Mouse (Mus musculus): ENCODE measurements around the gene Tigar.

Gene Tigar

DNA sequence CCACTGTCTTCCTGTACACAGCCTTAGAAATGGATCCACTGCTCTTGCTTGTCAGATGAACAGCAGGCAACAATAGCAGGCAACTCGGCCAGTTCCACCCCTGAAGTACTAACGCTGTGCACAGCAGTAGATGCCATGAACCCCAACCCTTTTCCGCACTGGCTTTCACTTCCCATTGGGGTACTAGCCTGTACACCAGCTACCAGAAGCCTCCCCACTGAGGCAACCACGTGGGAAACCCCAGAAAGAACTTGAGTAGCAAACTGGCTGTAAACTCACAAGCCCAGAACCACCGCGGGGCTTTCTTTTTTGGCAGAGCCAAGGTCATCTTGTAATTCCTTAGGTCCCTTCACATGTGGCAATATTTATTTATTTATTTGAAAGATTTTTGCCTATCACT, 27.5 kb downstream of the Tigar start:
- DNase-seq (ENCODE audit: low spot score), result no peak

DNA sequence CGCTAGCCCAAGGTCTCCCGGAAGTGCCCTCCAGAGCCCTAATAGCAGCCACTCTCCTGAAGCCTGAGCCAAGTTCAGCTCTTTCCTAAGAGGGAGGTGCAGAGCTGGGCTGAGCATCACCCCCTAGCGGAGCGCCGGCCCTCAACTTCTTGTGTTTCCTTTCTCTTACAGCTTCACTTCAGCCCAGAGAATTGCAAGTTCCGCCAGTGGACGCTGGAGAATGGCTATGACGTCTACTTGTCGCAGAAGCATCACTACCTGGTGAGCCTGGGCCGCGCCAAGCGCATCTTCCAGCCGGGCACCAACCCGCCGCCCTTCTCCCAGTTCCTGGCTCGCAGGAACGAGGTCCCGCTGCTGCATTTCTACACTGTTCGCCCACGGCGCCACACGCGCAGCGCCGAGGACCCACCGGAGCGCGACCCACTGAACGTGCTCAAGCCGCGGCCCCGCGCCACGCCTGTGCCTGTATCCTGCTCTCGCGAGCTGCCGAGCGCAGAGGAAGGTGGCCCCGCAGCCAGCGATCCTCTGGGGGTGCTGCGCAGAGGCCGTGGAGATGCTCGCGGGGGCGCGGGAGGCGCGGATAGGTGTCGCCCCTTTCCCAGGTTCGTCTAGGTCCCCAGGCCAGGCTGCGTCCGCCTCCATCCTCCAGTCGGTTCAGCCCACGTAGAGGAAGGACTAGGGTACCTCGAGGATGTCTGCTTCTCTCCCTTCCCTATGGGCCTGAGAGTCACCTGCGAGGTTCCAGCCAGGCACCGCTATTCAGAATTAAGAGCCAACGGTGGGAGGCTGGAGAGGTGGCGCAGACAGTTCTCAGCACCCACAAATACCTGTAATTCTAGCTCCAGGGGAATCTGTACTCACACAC, 29.3 kb downstream of the Tigar start:
- no peak for DNase-seq (ENCODE audit: low spot score)

DNA sequence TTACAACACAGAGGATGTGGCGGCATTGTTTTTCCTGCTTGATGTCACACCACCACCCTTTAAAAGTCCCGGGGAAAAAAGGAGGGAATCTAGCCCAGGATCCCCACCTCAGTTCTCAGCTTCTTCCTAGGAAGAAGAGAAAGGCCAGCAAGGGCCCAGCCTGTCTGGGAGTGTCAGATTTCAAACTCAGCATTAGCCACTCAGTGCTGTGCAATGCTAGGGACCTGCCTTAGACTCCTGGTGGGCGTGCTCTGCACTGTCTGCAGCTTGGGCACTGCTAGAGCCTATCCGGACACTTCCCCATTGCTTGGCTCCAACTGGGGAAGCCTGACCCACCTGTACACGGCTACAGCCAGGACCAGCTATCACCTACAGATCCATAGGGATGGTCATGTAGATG, 36.5 kb downstream of the Tigar start, which contains the start of gene Fgf23:
Gene Fgf23, plus strand, starts transcription at position 86 of the 400 bp plus-strand sequence.
- DNase-seq (ENCODE audit: low spot score), result no peak

DNA sequence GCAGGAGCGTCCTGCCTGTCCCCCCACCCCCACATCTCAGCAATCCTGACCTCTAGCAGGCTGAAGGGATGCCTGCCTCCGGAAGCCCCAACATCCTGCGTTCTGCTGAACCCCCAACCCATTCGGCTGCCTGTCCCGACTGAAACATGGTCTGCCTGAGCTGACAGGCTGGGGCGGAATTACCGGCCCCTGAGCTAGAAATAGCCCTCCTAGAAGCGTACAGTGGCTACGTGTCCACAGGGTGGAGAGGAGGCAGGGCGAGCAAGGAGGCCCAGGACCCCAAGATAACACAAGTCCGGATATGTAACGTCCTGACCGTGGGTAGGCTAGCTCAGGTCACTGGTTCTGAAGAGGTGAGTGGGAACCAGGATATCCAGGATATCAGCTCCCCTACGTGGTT, 44.5 kb downstream of the Tigar start:
- no peak for DNase-seq (ENCODE audit: low spot score)

DNA sequence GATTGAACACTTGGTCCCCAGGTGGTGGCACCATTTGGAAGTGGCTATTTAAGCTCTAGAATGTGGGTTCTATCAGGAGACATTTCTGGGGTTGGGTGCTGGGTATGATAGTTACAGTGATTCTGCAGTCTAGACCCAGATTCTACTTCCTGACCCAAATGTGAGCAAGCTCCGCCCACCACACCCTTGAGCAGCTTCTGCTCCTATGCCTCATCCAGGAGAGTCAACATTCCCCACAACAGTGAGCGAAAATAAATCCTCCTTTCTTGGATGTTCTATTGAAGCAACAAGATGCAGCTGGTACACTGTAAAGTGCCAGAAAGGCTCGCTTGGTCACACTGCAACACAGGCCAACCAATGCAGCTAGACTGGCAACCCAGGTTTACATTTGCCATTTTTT, 45.4 kb downstream of the Tigar start:
- DNase-seq (ENCODE audit: low spot score), result no peak

DNA sequence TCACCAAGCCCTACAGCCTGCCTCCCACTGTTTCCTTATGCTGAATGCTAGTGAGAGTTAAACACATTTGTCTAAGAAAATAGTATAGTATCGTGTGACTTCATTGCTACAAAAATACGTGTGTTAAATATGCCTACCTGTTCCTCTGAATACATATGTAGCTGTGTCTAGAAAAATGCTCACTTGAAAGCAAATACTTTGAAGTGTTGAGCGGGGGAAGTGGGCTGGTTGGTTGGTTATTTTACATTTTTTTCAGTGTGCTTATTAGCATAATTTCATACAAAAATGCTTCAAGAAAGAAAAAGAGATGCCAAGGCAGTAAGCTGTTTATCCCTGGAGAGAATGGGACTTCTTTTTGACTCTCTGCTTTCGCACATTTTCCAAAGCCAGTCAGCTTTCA, 49.4 kb downstream of the Tigar start:
- DNase-seq (ENCODE audit: low spot score), result no peak

DNA sequence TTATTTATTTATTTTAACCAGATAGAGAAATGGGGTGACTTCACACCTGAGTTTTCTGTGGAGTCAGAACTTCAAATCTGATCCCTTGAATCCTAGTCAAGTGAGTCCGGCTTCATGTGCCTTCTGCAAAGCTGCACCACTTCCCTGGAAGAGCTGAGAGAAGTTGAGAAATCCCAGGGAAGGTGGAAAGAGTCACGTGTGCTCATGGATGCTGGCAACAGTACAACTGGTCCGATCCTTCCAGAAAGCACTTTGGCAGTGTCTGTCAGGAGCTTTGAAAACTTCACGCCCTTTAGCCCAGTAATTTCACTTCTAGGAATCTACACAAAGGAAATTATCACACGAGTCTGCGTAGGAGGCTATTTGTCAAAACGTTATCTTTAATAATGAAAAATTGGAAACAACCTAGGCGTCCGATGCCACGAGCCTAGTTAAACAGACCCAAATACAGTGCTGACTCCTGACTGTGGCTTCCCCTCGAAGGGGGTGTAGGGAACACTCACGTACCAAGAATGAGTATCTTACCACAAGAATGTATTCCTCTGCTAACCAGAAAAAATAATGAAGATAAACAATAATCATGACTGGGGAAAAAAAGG, 52.3 kb downstream of the Tigar start:
- no peak for DNase-seq (ENCODE audit: low spot score)

DNA sequence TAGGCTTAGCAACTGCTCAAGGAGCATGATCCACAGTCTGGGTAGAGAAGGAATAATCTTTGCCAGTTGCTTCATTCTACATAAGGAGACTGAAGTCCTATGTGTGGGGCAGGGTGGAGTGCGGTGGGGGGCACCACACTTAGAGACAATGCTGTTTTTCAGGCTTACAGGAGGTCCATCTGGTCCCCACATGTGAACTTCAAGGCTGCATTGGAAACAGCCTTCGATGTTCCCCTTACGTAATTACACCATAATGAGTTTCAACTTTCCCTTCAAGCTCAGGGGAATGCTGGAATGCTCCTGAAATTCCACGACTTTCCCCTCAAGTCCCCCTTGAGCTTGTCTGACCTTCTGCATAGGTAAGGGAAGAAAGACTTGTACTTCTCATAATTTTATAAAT, 58.5 kb downstream of the Tigar start:
- DNase-seq (ENCODE audit: low spot score), result no peak

DNA sequence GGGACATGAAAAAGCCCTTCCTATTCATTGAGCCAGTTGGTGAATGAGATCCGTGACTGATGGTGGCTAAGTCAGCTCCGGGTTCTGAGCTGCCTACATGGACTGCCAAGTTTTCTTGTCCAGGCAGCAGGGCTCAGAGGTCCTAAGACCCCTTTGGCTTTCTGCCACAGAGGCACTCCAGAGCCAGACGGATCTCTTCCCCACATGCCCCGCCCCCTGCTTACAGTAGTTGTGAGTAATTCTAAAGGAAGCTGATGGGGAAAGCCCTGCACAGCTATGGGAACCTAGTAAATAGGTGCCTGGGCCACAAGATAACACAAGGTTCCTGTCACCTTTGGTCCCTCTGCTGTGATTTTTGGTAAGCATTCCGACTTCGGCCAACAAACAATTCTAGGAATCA, 64.4 kb downstream of the Tigar start:
- no peak for DNase-seq (ENCODE audit: low spot score)

Measured in urinary bladder, postnatal 10 days (tissue).